Mouse (Mus musculus): ENCODE results near the gene Ngfr. TPM values are rescaled to one million over a fixed set of nuclear protein-coding genes. Genes with fewer than 3 reads are reported as not detected.

Gene Ngfr
- polyA plus RNA-seq, 1 experiment from 2014 or later: 41.4 TPM

DNA sequence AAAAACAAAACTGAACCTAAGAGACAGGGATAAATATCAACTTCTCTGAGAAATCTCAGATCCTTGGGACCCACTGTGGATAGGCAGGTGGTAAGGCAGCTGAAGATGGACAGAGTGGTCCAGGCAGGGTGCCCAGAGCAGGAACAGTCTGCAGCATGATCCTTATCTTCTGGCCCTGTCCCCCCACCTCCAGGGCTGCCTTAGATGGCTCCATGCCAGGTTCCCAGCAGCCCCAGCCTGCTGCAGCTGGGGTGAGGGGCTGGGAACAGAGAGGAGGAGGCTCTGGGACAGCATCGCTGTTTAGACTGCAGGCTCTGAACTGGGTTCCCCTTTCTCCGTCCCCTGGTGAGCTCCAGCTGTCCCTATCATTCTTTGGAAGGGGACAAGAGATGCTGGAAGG lies 27.8 kb downstream of the Ngfr start:
- Histone ChIP-seq H3K27me3 (no peaks in the 10 kb centered on the region), H3K9ac (no peak overlapping the region), H3K27ac (no peak overlapping the region), H3K9me3 (no peaks in the 10 kb centered on the region), H3K4me3 (no peak overlapping the region), H3K36me3 (no peaks in the 10 kb centered on the region), H3K4me1 (replicated peaks) (peaks cover 14% of the 10 kb centered on the region; the same call in 1 of the 2 replicates), H3K4me2 (no peak overlapping the region)
- no peak for ATAC-seq (ENCODE audit: low FRiP score)
- WGBS: 54% methylated on average over 2 of the region's 2 CpGs

DNA sequence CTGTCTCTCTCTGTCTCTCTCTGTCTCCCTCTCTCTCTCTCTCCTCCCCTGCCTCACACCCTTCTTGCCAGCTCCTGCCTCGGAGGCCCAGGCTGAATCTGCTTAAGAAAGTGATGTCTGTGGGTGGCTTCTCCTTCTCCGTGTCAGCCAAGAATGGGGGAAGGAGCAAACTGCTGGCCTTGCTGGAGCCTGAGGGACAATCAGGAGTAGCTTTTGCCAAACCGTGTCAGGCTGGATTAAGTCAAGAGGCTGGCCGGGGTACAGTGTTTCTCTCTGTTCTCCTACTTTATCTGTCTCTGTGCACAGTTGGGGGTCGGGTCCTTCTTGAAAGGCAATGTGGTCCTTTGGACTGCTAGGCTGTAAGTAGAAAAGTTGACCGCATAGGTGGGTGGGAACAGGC lies 29.8 kb downstream of the Ngfr start:
- no peak for ATAC-seq (ENCODE audit: low FRiP score)
- Histone ChIP-seq H3K27me3 (no peaks in the 10 kb centered on the region), H3K27ac (no peak overlapping the region), H3K9me3 (no peaks in the 10 kb centered on the region), H3K9ac (no peak overlapping the region), H3K4me3 (no peak overlapping the region), H3K4me2 (no peak overlapping the region), H3K4me1 (replicated peaks) (peaks cover 14% of the 10 kb centered on the region; the same call in 1 of the 2 replicates), H3K36me3 (no peaks in the 10 kb centered on the region)
- 32% methylated on average over 6 of the region's 6 CpGs for WGBS

DNA sequence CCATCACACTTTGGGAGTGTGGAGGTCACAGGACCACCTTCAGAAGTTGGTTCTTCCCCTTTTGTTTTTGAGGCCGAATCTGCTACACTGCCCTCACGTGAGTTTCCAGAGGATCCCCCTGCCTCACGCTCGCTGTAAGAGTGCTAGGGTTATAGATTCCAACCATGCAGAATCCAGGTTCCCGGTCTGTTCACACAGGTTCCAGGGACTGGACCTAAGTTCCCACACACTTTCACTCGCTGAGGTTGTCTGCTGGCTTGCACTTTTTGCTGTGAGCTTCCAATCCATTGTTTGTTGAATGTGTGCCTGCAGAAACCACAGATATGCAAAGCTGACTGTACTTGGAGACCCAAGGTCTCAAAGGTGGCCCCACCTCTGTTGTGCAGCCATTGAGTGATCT lies 30.5 kb downstream of the Ngfr start:
- no peak overlapping the region for H3K4me2 ChIP-seq
- ATAC-seq (ENCODE audit: low FRiP score): no peak
- H3K4me3 ChIP-seq: no peak overlapping the region
- no peaks in the 10 kb centered on the region for H3K27me3 ChIP-seq
- WGBS: 75% methylated on average over 6 of the region's 6 CpGs
- H3K9me3 ChIP-seq: no peaks in the 10 kb centered on the region
- H3K27ac ChIP-seq: no peak overlapping the region
- no peak overlapping the region for H3K9ac ChIP-seq
- H3K4me1 ChIP-seq (replicated peaks): peaks cover 14% of the 10 kb centered on the region; the same call in 1 of the 2 replicates
- H3K36me3 ChIP-seq: no peaks in the 10 kb centered on the region

DNA sequence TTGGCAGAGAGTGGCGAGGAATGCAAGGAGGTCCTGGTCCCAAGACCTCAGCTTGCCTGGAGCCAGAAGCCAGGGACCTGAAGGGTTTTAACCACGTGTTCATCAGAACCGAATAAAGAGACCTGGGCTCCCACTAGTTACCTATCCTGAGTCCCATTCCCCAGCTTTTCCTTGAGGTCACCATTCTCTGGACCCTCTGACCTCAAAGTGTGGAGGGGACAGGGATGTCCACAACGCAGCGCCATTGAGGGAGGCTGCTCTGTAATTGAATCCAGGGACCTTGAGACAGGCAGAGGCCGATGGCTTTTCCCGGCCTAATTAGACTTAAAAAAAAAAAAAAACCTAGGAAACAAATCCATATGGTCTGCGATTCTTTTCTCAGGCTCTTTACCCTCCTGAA lies 32.3 kb downstream of the Ngfr start:
- ATAC-seq (ENCODE audit: low FRiP score): no peak
- 62% methylated on average over 8 of the region's 8 CpGs for WGBS

DNA sequence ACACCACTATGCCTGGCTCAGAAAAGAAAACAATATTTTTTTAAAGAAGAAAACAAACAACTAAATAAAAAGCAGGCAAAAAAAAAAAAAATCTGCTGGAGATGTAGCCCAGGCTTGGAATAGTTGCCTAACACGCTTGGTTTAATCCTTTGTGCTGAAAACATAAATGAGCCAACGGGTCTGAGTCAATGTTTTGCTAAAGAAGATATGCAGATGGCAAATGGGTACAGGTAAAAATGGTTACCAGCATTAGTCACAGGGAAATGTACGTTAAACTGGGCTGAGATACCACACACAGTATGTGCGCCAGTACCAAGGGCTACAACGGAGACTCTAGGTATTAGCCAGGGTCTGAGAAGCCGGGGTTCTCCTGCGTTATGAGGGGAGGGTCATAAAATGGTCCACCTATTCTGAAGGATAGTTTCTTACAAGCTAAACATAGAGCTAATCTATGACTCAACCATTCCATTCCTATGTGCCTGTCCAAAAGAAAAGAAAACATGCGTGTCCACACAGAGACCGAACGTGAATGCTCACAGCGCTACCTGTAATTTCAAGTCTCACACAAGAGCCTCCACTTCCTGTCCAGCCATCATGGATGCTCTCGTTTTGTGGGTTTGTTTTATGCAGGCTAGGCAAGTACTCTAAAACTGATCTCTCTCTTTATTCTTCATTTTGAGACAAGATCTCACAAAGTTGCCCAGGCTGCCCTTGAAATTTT lies 37.1 kb downstream of the Ngfr start:
- Histone ChIP-seq H3K4me2 (no peak overlapping the region), H3K9me3 (no peaks in the 10 kb centered on the region), H3K4me1 (replicated peaks) (no peaks in the 10 kb centered on the region), H3K36me3 (no peaks in the 10 kb centered on the region), H3K27me3 (no peaks in the 10 kb centered on the region), H3K4me3 (no peak overlapping the region), H3K27ac (no peak overlapping the region), H3K9ac (no peak overlapping the region)
- 86% methylated on average over 12 of the region's 12 CpGs for WGBS
- ATAC-seq (ENCODE audit: low FRiP score): no peak

More for the DNA sequence above, 32.3 kb downstream of the Ngfr start:
- H3K4me3 ChIP-seq: no peak overlapping the region
- peaks cover 9% of the 10 kb centered on the region; the same call in 1 of the 2 replicates for H3K4me1 ChIP-seq (replicated peaks)
- H3K36me3 ChIP-seq: no peaks in the 10 kb centered on the region
- H3K4me2 ChIP-seq: no peak overlapping the region
- no peaks in the 10 kb centered on the region for H3K9me3 ChIP-seq
- no peaks in the 10 kb centered on the region for H3K27me3 ChIP-seq
- no peak overlapping the region for H3K9ac ChIP-seq
- H3K27ac ChIP-seq: no peak overlapping the region

DNA sequence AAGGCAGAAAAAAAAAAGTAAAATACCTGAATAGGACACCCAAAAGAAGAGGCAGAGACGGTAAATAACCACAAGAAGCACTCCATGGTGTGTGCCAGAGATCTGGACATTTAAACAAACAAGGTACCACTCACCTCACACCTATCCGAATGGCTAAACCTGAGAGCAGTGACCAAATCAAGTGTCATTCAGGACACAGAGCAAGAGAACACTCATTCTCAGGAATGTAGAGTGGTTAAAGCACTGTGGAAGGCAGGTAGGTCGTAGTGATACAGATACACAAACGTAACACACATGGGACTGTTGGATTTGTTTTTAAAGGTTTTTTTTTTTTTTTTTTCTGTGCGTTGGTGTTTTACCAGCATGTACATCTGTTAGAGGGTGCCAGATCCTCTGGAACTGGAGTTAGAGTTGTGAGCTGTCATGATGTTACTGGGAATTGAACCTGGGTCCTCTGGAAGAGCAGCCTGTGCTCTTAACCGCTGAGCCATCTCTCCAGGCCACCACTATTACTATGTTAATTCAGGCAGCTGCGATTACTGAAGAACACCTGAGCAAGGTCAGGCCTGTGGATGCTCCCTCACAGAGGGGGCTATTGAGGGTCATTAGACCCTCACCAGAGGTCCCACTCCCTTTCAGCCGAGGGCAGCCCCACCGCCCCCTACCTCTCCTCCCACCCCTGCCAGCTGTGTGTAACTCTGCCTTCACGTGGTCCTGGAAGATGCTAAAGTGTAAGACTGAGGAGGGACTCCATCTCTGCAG lies 41.3 kb downstream of the Ngfr start:
- Histone ChIP-seq H3K27ac (no peak overlapping the region), H3K36me3 (no peaks in the 10 kb centered on the region), H3K9me3 (no peaks in the 10 kb centered on the region), H3K9ac (no peak overlapping the region), H3K4me2 (no peak overlapping the region), H3K27me3 (no peaks in the 10 kb centered on the region), H3K4me3 (no peak overlapping the region), H3K4me1 (replicated peaks) (no peaks in the 10 kb centered on the region; the same call in none of the 2 replicates)
- ATAC-seq (ENCODE audit: low FRiP score): no peak
- WGBS: 72% methylated on average over 10 of the region's 10 CpGs

DNA sequence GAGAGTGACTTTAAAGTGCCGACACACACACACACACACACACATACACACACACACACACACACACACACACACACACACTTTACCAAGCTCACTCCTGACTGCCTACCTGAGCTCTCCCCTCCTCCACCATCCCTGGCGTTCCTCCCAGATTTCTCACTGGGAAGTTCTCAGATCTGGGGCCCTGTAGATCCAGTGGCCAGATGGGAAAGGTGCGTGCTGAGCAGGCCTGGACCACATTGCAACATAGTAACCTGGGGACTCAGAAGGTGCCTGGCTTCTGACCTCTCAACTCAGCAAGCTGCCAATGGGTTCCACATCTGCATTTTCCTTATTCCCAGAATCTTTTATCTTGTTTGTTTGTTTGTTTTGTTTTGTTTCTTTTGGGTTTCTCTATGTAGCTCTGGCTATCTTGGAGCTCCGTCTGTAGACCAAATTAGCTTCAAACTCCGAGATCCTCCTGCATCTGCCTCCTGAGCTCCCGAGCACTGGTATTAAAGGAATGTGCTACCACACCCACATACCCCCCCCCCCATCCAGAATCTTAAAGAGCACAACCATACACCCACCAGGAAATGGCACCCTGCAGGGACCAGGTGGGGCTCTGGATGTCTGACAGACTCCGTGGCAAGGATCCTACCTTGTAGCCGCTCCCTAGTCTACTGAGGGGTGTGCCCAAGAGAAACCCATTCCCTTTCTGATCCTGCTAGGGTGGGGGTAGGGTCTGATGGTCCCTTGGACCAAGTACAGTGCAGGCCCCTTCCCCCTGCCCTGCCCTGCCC lies 42.8 kb downstream of the Ngfr start:
- Histone ChIP-seq H3K4me3 (no peak overlapping the region), H3K4me1 (replicated peaks) (peaks cover 8% of the 10 kb centered on the region), H3K27ac (no peak overlapping the region), H3K27me3 (no peaks in the 10 kb centered on the region), H3K36me3 (no peaks in the 10 kb centered on the region), H3K4me2 (no peak overlapping the region), H3K9ac (no peak overlapping the region), H3K9me3 (no peaks in the 10 kb centered on the region)
- ATAC-seq (ENCODE audit: low FRiP score): no peak
- WGBS: 87% methylated on average over 8 of the region's 8 CpGs

DNA sequence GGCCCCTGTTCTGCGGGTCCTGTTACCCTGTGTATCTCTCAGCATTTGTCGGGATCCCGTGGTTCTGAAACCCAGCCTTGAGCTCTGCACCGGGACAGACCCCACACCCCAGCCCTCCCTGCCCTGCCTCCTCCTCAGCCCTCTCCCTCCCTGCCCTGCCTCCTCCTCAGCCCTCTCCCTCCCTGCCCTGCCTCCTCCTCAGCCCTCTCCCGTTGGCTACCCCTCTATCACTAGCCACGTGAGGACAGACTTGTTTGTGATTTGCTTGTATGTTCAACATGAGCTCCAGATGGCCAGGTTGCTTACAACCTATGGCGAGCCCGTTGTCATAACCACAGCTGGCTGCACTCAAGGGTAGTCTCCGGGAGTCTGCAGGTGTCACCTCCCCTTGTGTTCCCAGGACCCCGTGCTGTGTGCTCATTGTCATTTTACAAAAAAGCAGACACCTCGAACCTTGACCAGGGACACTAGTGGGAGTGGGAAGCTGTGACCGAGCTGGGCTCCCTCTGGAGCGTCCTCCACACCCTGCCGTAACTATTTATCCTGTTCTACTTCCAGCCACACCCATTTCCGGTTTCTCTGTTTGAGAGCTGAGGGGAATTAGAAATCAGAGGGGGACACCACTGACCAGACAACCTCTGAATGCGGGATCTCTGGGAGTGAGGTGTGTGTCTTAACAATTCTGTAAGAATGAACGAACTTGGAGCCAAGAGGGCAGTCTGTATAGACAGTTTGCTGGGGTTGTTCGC lies 46.7 kb downstream of the Ngfr start:
- 37% methylated on average over 18 of the region's 18 CpGs for WGBS
- 0 out of 2 replicates have a peak, but pooled peaks cover under 1% of the 10 kb centered on the region for H3K27me3 ChIP-seq
- no peak overlapping the region for H3K4me3 ChIP-seq
- ATAC-seq (ENCODE audit: low FRiP score): 0 out of 2 replicates have a peak, but pooled peaks have one; percentile 43
- H3K9ac ChIP-seq: no peak overlapping the region
- no peaks in the 10 kb centered on the region for H3K9me3 ChIP-seq
- H3K4me2 ChIP-seq: no peak overlapping the region
- peaks cover 28% of the 10 kb centered on the region for H3K4me1 ChIP-seq (replicated peaks)
- no peaks in the 10 kb centered on the region for H3K36me3 ChIP-seq
- H3K27ac ChIP-seq: no peak overlapping the region

DNA sequence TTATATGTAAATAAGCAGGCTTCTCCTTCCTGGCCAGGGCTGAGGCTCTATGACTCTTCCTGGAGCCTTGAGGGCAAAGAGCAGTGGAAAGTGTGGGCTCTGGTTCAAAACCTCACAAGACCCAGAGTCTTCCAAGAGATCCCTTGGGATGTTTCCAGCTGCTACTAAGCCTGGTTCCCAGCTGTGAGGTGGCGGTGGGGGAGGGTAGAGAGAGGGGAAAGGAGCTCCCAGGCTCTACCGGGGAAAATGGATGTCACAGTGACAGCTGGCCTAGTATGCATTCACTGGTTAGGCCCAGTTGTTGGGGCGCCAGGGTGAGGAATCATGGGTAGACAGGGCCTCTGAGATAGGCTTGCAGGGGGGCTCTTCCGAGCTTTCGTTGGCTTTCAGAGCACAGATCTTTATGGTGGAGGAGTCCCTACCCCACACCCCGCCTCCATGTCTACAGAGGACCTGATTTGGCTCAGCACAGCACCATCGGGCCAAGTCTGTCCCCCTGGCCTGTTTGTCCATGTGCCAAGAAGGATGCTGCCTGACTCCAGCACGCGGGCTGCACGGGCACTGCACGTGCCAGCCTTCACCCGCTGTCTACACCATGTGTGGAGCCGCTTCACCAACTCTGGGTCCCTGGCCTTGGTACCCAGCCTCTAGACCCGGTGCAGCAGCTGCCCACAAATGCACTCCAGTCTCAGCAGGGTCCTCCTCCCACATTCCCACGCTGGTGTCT lies 49.0 kb downstream of the Ngfr start:
- ATAC-seq (ENCODE audit: low FRiP score): no peak
- Histone ChIP-seq H3K9ac (no peak overlapping the region), H3K27me3 (0 out of 2 replicates have a peak, but pooled peaks cover 4% of the 10 kb centered on the region), H3K36me3 (no peaks in the 10 kb centered on the region), H3K9me3 (no peaks in the 10 kb centered on the region), H3K27ac (peak overlapping the region; percentile 25; the same call in 1 of the 2 replicates), H3K4me2 (no peak overlapping the region), H3K4me3 (no peak overlapping the region), H3K4me1 (replicated peaks) (peaks cover 33% of the 10 kb centered on the region)
- 64% methylated on average over 15 of the region's 15 CpGs for WGBS

DNA sequence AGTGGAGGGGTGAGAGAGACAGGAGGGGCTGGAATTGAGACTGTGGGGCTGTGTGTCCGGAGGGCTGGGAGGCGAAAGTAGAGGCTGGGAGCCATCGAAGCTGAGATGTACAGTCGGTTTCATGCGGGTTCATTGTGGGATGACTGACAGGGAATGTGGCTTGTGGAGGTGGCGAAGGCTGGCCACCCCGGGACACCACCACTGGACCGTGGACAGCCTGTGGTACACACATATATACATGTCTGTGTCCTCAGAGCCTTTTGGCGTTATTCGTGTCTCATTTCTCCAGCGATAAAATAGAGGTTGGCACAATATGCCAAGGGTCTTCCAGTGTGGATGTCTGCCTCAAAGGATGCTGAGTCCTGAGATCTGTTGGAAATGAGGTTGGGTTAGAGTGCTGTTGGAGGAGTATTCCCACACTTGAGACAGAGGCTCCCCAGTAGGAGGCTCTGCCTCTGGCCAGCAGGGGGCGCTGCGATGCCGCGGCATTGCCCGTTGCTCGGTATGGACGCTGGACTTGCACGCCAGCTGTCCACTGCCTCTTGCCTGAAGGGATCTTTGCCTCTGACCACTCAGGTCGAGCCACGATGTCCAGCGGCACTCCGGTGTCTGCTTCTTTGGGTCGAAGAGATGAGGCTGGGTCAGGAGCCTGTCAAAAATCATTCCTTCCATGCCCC lies 53.9 kb downstream of the Ngfr start:
- Histone ChIP-seq H3K27me3 (0 out of 2 replicates have a peak, but pooled peaks cover 9% of the 10 kb centered on the region), H3K4me2 (peak overlapping the region; percentile 47), H3K36me3 (no peaks in the 10 kb centered on the region), H3K4me3 (peak overlapping the region; percentile 14; the same call in 1 of the 2 replicates), H3K9ac (no peak overlapping the region; the same call in 1 of the 2 replicates), H3K4me1 (replicated peaks) (peaks cover 13% of the 10 kb centered on the region), H3K27ac (no peak overlapping the region), H3K9me3 (no peaks in the 10 kb centered on the region)
- 24% methylated on average over 24 of the region's 24 CpGs for WGBS
- peak; percentile 83 for ATAC-seq (ENCODE audit: low FRiP score)

Data from hindbrain, embryonic 13.5 days (tissue).